In the genomic region with DNA sequence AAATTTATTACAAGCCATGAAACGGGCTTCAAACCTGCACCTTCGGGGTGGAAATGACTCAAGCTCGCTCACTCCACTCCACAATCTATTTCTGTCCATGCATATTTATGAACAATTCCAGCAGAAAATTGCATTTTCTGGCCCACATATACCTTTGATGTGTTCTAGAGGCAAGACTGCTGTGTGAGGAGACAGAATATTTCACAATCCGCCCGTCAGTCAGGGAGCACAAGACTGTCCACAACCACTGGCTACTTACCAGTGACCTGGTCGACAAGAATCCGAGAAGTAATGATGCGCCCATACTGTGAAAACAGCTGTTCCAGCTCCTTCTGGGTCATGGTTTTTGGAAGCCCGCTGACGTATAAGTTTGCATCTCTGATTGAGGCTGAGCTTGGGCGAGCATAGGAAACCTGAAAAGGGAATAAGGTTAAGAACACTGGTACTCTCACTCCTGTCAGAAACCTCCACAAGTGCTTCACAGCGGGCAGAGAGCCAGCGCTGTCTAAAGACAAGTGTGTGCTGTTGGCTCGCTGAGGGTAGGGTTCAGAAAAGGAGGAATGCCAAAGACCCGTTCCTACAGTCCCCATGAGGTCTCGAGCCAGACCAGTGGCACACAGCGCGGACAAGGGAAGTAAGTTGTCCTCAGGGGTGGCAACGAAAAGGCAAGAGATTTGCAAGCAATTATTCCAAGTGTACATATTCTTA, we compare ENCODE assay signal across 18 mouse cellular contexts.
DNase-seq lines count a peak whose midpoint lies in the region; ATAC-seq and TF ChIP-seq lines count a peak whose summit lies in the region.
"Had no signal": no experiment of that assay in that cellular context is flagged by ENCODE, and none has a peak within 500 bp of the region (broad histone marks: within the 10 kb centered on the region; RNA-seq: fewer than 3 reads in every experiment).

No protein-coding gene starts in this region.

- H3K27ac ChIP-seq in forebrain, embryonic 15.5 days (replicated peaks): no peak overlapping the region
- no peak overlapping the region for H3K27ac ChIP-seq in forebrain, postnatal 0 days (ENCODE audit: low read depth, low read length)
- H3K27ac ChIP-seq in hindbrain, postnatal 0 days: no peak overlapping the region
- no peak overlapping the region for H3K27ac ChIP-seq in hindbrain, embryonic 12.5 days
- H3K27ac ChIP-seq: forebrain, embryonic 13.5 days; limb, embryonic 13.5 days; liver, embryonic 13.5 days had no signal

- H3K9me3 ChIP-seq in forebrain, embryonic 15.5 days: no peaks in the 10 kb centered on the region
- H3K9me3 ChIP-seq in forebrain, postnatal 0 days (ENCODE audit: low read length): no peaks in the 10 kb centered on the region
- H3K9me3 ChIP-seq in hindbrain, postnatal 0 days (ENCODE audit: low read length): no peaks in the 10 kb centered on the region
- no peaks in the 10 kb centered on the region for H3K9me3 ChIP-seq in hindbrain, embryonic 12.5 days (replicated peaks)
- H3K9me3 ChIP-seq: forebrain, embryonic 13.5 days; heart, embryonic 12.5 days; limb, embryonic 13.5 days; liver, embryonic 13.5 days had no signal

- no peaks in the 10 kb centered on the region for H3K36me3 ChIP-seq in forebrain, embryonic 15.5 days
- no peaks in the 10 kb centered on the region for H3K36me3 ChIP-seq in forebrain, postnatal 0 days (ENCODE audit: insufficient read depth)
- no peaks in the 10 kb centered on the region for H3K36me3 ChIP-seq in hindbrain, postnatal 0 days (ENCODE audit: insufficient read depth, low read length)
- H3K36me3 ChIP-seq in hindbrain, embryonic 12.5 days: no peaks in the 10 kb centered on the region
- H3K36me3 ChIP-seq: heart, embryonic 12.5 days; limb, embryonic 13.5 days; liver, embryonic 13.5 days had no signal

- 89% methylated on average over 19 of the region's 19 CpGs for WGBS in forebrain, embryonic 15.5 days
- 82% methylated on average over 19 of the region's 19 CpGs for WGBS in forebrain, postnatal 0 days
- WGBS in hindbrain, postnatal 0 days: 77% methylated on average over 19 of the region's 19 CpGs
- WGBS in hindbrain, embryonic 12.5 days: 88% methylated on average over 19 of the region's 19 CpGs

- no peak overlapping the region for H3K4me3 ChIP-seq in forebrain, embryonic 15.5 days
- H3K4me3 ChIP-seq in forebrain, postnatal 0 days (ENCODE audit: low read depth, low read length): no peak overlapping the region
- H3K4me3 ChIP-seq in hindbrain, postnatal 0 days (ENCODE audit: low read length): no peak overlapping the region
- H3K4me3 ChIP-seq in hindbrain, embryonic 12.5 days: no peak overlapping the region
- H3K4me3 ChIP-seq: forebrain, embryonic 13.5 days; heart, embryonic 12.5 days; limb, embryonic 13.5 days; liver, embryonic 13.5 days had no signal

- H3K9ac ChIP-seq in forebrain, embryonic 15.5 days (replicated peaks): no peak overlapping the region
- H3K9ac ChIP-seq in forebrain, postnatal 0 days: no peak overlapping the region
- H3K9ac ChIP-seq in hindbrain, postnatal 0 days (replicated peaks; ENCODE audit: low read length): no peak overlapping the region
- H3K9ac ChIP-seq in hindbrain, embryonic 12.5 days: no peak overlapping the region
- H3K9ac ChIP-seq: forebrain, embryonic 13.5 days; heart, embryonic 12.5 days; limb, embryonic 13.5 days; liver, embryonic 13.5 days had no signal

- no peak for DNase-seq in forebrain, postnatal 0 days
- DNase-seq in hindbrain, postnatal 0 days (ENCODE audit: low spot score): peak; percentile 17
- peak; percentile 3 to 20 for DNase-seq in lung, postnatal 4 days
- no peak for DNase-seq in lung, postnatal 14 days
- peak; percentile 20 for DNase-seq in NIH3T3 (ENCODE audit: low read depth)
- no peak for DNase-seq in layer of hippocampus, adult 8-10 months (ENCODE audit: low spot score in 2 of 2)
- DNase-seq: adrenal gland, postnatal 36 days; cerebellum, adult 9-10 months; kidney, adult 8-10 months; kidney, postnatal 25 days; liver, embryonic 13.5 days; thymus, postnatal 14 days had no signal

- peak; percentile 41; the same call in 1 of the 2 replicates for ATAC-seq in forebrain, embryonic 15.5 days (replicated peaks)
- ATAC-seq in forebrain, postnatal 0 days: no peak
- ATAC-seq in hindbrain, postnatal 0 days: no peak; the same call in 1 of the 2 replicates
- no peak for ATAC-seq in hindbrain, embryonic 12.5 days (ENCODE audit: low FRiP score)
- ATAC-seq: forebrain, embryonic 13.5 days had no signal

- H3K4me2 ChIP-seq in forebrain, embryonic 15.5 days (replicated peaks): no peak overlapping the region
- no peak overlapping the region for H3K4me2 ChIP-seq in forebrain, postnatal 0 days (ENCODE audit: low read depth)
- H3K4me2 ChIP-seq in hindbrain, postnatal 0 days (ENCODE audit: low read depth, low read length): no peak overlapping the region
- H3K4me2 ChIP-seq in hindbrain, embryonic 12.5 days (replicated peaks): no peak overlapping the region
- H3K4me2 ChIP-seq: forebrain, embryonic 13.5 days; heart, embryonic 12.5 days; limb, embryonic 13.5 days; liver, embryonic 13.5 days had no signal

- H3K27me3 ChIP-seq in forebrain, embryonic 15.5 days: no peaks in the 10 kb centered on the region
- no peaks in the 10 kb centered on the region for H3K27me3 ChIP-seq in forebrain, postnatal 0 days (ENCODE audit: insufficient read depth, low read length)
- no peaks in the 10 kb centered on the region for H3K27me3 ChIP-seq in hindbrain, postnatal 0 days (ENCODE audit: insufficient read depth, low read length)
- H3K27me3 ChIP-seq in hindbrain, embryonic 12.5 days: no peaks in the 10 kb centered on the region
- H3K27me3 ChIP-seq: CH12.LX; forebrain, embryonic 13.5 days; heart, embryonic 12.5 days; limb, embryonic 13.5 days; liver, embryonic 13.5 days had no signal

- TF ChIP-seq CTCF in forebrain, postnatal 0 days (IDR thresholded peaks at IDR 0.05; ENCODE audit: low read depth): no peak
- no peak for TF ChIP-seq CTCF in hindbrain, postnatal 0 days (IDR thresholded peaks at IDR 0.05; ENCODE audit: low read depth)

- H3K4me1 ChIP-seq in forebrain, embryonic 15.5 days: peaks cover 4% of the 10 kb centered on the region
- no peaks in the 10 kb centered on the region for H3K4me1 ChIP-seq in forebrain, postnatal 0 days (ENCODE audit: insufficient read depth)
- H3K4me1 ChIP-seq in hindbrain, postnatal 0 days (ENCODE audit: insufficient read depth, low read length): peaks cover 3% of the 10 kb centered on the region; the same call in 1 of the 2 replicates
- H3K4me1 ChIP-seq in hindbrain, embryonic 12.5 days: no peaks in the 10 kb centered on the region
- H3K4me1 ChIP-seq: forebrain, embryonic 13.5 days; heart, embryonic 12.5 days; limb, embryonic 13.5 days; liver, embryonic 13.5 days had no signal

Comparison
In these comparisons a context has a peak if more than half of its experiments do, and no peak if none do; other contexts are left out.
1. DNase-seq: peak in hindbrain, postnatal 0 days (single experiment), lung, postnatal 4 days (2 of 2) and NIH3T3 (single experiment); none in forebrain, postnatal 0 days (single experiment), lung, postnatal 14 days (single experiment) and layer of hippocampus, adult 8-10 months (0 of 2).